Mouse (Mus musculus) ES-Bruce4 (cell line): Measurements from ENCODE around the gene Cdh13. TPM values are rescaled to one million over a fixed set of nuclear protein-coding genes. Genes with fewer than 3 reads are reported as not detected.

ENCODE experiments used
- H3K27ac ChIP-seq: 2 replicates; pipeline ENCODE4 v1.5.1; 2012; ENCODE audit warnings: low read length, inconsistent platforms; ENCODE audit not compliant: insufficient read depth
- H3K27me3 ChIP-seq: 2 replicates; pipeline ENCODE4 v1.6.1; 2012; ENCODE audit warnings: mild to moderate bottlenecking, low read length, inconsistent platforms; ENCODE audit not compliant: control insufficient read depth, poor library complexity, insufficient read depth, severe bottlenecking
- H3K36me3 ChIP-seq: 2 replicates; pipeline ENCODE4 v1.6.1; 2012; ENCODE audit warnings: inconsistent platforms, mild to moderate bottlenecking, low read length, moderate library complexity; ENCODE audit not compliant: control insufficient read depth, poor library complexity, insufficient read depth, severe bottlenecking
- H3K4me1 ChIP-seq: one replicate; pipeline ENCODE4 v1.8.1; 2011; ENCODE audit warnings: low read length; ENCODE audit not compliant: control insufficient read depth, insufficient read depth
- H3K4me3 ChIP-seq: 2 replicates; pipeline ENCODE4 v1.5.1; 2011; ENCODE audit warnings: low read depth, mild to moderate bottlenecking, low read length
- H3K9ac ChIP-seq: 2 replicates; pipeline ENCODE4 v1.6.1; 2012; ENCODE audit warnings: low read depth, mild to moderate bottlenecking, inconsistent platforms; ENCODE audit not compliant: poor library complexity, severe bottlenecking
- H3K9me3 ChIP-seq: replicated peaks from 2 replicates; pipeline ENCODE4 v1.6.1; 2012; ENCODE audit warnings: mild to moderate bottlenecking, low read length, inconsistent platforms; ENCODE audit not compliant: control insufficient read depth, poor library complexity, insufficient read depth, severe bottlenecking
- CTCF ChIP-seq: IDR thresholded peaks from one replicate; pipeline ENCODE4 v1.8.1; 2011; ENCODE audit warnings: low read depth, low read length
- EP300 ChIP-seq: IDR thresholded peaks from 2 replicates; pipeline ENCODE4 v1.6.1; 2011; ENCODE audit warnings: low read depth, low read length; ENCODE audit not compliant: insufficient read depth
- POLR2A ChIP-seq: IDR thresholded peaks from one replicate; pipeline ENCODE4 v1.8.1; 2011; ENCODE audit warnings: low read length; ENCODE audit not compliant: insufficient read depth
- polyA plus RNA-seq: library from polyadenylated mRNA; stranded (reverse); fragments of >200 nt; gene quantifications from 2 replicates; pipeline ENCODE4 v1.2.4, GENCODE M21; 2011; ENCODE audit warnings: low read depth; ENCODE audit not compliant: missing spikeins, insufficient read depth, insufficient read length

The Cdh13 gene
- polyA plus RNA-seq, 1 experiment, result 2.0 TPM

GRCm38 (mm10) chr8:118713596-118713995 is 430.1 kb downstream of the Cdh13 start:
- no peak for TF ChIP-seq CTCF
- TF ChIP-seq EP300, result no peak
- TF ChIP-seq POLR2A, result no peak
- Histone ChIP-seq H3K36me3 (no peaks in the 10 kb centered on the region), H3K9ac (no peak overlapping the region), H3K4me3 (no peak overlapping the region), H3K4me1 (no peaks in the 10 kb centered on the region), H3K27ac (no peak overlapping the region), H3K9me3 (0 out of 2 replicates have a peak, but pooled peaks cover 2% of the 10 kb centered on the region), H3K27me3 (no peaks in the 10 kb centered on the region)

- H3K9me3 ChIP-seq, result no peaks in the 10 kb centered on the region; the same call in 1 of the 2 replicates
- no peaks in the 10 kb centered on the region for H3K27me3 ChIP-seq
- no peak for TF ChIP-seq CTCF
- H3K9ac ChIP-seq, result no peak overlapping the region
- no peak overlapping the region for H3K4me3 ChIP-seq
- H3K36me3 ChIP-seq, result no peaks in the 10 kb centered on the region
- no peaks in the 10 kb centered on the region for H3K4me1 ChIP-seq
- no peak overlapping the region for H3K27ac ChIP-seq
These were observed 439.4 kb downstream of the Cdh13 start for GRCm38 (mm10) chr8:118722896-118723295.

- Histone ChIP-seq H3K27ac (no peak overlapping the region), H3K27me3 (no peaks in the 10 kb centered on the region), H3K4me3 (no peak overlapping the region), H3K9me3 (no peaks in the 10 kb centered on the region), H3K36me3 (no peaks in the 10 kb centered on the region), H3K9ac (no peak overlapping the region), H3K4me1 (no peaks in the 10 kb centered on the region)
- no peak for TF ChIP-seq CTCF
- TF ChIP-seq EP300, result no peak
- TF ChIP-seq POLR2A, result no peak
These were observed 442.1 kb downstream of the Cdh13 start for GRCm38 (mm10) chr8:118725651-118726050.

GRCm38 (mm10) chr8:118741781-118742180 is 458.2 kb downstream of the Cdh13 start:
- no peaks in the 10 kb centered on the region for H3K36me3 ChIP-seq
- H3K4me3 ChIP-seq, result no peak overlapping the region
- no peak overlapping the region for H3K9ac ChIP-seq
- H3K27ac ChIP-seq, result no peak overlapping the region
- H3K27me3 ChIP-seq, result no peaks in the 10 kb centered on the region
- TF ChIP-seq POLR2A (no peak), EP300 (no peak), CTCF (no peak)
- no peaks in the 10 kb centered on the region for H3K4me1 ChIP-seq
- no peaks in the 10 kb centered on the region for H3K9me3 ChIP-seq

- peak; percentile 51 for TF ChIP-seq CTCF
- TF ChIP-seq POLR2A, result no peak
- Histone ChIP-seq H3K9me3 (no peaks in the 10 kb centered on the region), H3K4me1 (no peaks in the 10 kb centered on the region), H3K27ac (no peak overlapping the region), H3K9ac (no peak overlapping the region), H3K36me3 (no peaks in the 10 kb centered on the region), H3K27me3 (no peaks in the 10 kb centered on the region), H3K4me3 (no peak overlapping the region)
These were observed 461.5 kb downstream of the Cdh13 start for GRCm38 (mm10) chr8:118744991-118745390.

- no peaks in the 10 kb centered on the region for H3K4me1 ChIP-seq
- no peak overlapping the region for H3K4me3 ChIP-seq
These were observed 464.6 kb downstream of the Cdh13 start for GRCm38 (mm10) chr8:118748041-118748604.

More at GRCm38 (mm10) chr8:118748041-118748604, 464.6 kb downstream of the Cdh13 start:
- Histone ChIP-seq H3K27ac (no peak overlapping the region), H3K36me3 (no peaks in the 10 kb centered on the region), H3K9ac (no peak overlapping the region), H3K27me3 (no peaks in the 10 kb centered on the region), H3K9me3 (no peaks in the 10 kb centered on the region)
- no peak for TF ChIP-seq CTCF
